Mouse (Mus musculus): ENCODE results near the gene Nos1. TPM values are rescaled to one million over a fixed set of nuclear protein-coding genes. Genes with fewer than 3 reads are reported as not detected.

The Nos1 gene
- 0.29 TPM for polyA plus RNA-seq (2014; fragmentation: Illumina TruSeq; extraction: RNeasy Lipid Tissue Mini Kit (QIAGEN cat#74804); ENCODE audit: low read depth, low replicate concordance)

GRCm38 (mm10) chr5:117780681-117781080, at the start of gene Nos1:
Gene Nos1 (plus strand): TSS chr5:117781032.

GRCm38 (mm10) chr5:117976657-117977500, 196.0 kb downstream of the Nos1 start, which contains the start of gene Fbxo21:
Gene Fbxo21 (plus strand): TSS chr5:117976730.

Other genes starting within 250 kb of the Nos1 start
- gene Fbxo21, start 195.7 kb downstream of the Nos1 start, polyA plus RNA-seq (2014; fragmentation: Illumina TruSeq; extraction: RNeasy Lipid Tissue Mini Kit (QIAGEN cat#74804); ENCODE audit: low read depth, low replicate concordance): 28.7 TPM
- 13.2 TPM for gene Tesc, start 246.7 kb downstream of the Nos1 start, polyA plus RNA-seq (2014; fragmentation: Illumina TruSeq; extraction: RNeasy Lipid Tissue Mini Kit (QIAGEN cat#74804); ENCODE audit: low read depth, low replicate concordance)